Mouse (Mus musculus): ENCODE measurements at regions not wholly inside any gene's neighbourhood (a gene's known extent, or its start where the extent isn't known, plus 50 kb on each side); places are given as distances from the start of the nearest gene placed in this dataset.

DNA sequence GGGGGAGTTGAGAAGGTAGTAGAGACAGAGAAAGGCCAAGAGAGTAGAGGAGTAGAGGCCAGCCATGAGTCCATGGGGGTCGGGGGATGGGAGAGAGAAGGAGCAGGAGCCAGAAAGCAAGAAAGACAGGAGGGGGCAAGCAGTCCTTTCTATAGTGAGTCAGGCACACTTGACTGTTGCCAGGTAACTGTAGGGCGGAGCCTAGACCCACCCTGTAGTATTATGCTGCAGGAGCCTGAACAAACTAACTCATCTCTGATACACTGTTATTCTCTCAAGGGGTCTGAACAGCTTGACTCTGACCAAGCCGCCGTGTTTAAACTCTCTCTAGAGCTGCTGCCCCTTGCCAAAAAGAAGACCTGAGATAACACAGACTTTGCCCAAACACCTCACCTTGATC, 130.6 kb downstream of the Cand1 start:
- H3K9me3 ChIP-seq (replicated peaks; ENCODE audit: insufficient read depth, low read length): no peaks in the 10 kb centered on the region
- no peaks in the 10 kb centered on the region for H3K4me1 ChIP-seq (ENCODE audit: control insufficient read depth in 1 of 2, insufficient read depth in 2 of 2, low read length in 2 of 2)
- no peak overlapping the region for H3K4me3 ChIP-seq (ENCODE audit: control insufficient read depth in 1 of 2, insufficient read depth in 1 of 2, low read depth in 2 of 2, low read length in 2 of 2)
- no peak overlapping the region for H3K27ac ChIP-seq (ENCODE audit: control insufficient read depth, low read depth, low read length)
- H3K27me3 ChIP-seq (ENCODE audit: control insufficient read depth in 1 of 2, insufficient read depth in 2 of 2, low read length in 2 of 2): no peaks in the 10 kb centered on the region
- no peaks in the 10 kb centered on the region for H3K79me2 ChIP-seq (ENCODE audit: control insufficient read depth, insufficient read depth, low read length, poor library complexity)
- H3K36me3 ChIP-seq (ENCODE audit: control insufficient read depth in 1 of 2, insufficient read depth in 2 of 2, low read length in 2 of 2): no peaks in the 10 kb centered on the region
- no peak for TF ChIP-seq JUND (IDR thresholded peaks at IDR 0.05; ENCODE audit: low read depth, low read length)
- no peak for TF ChIP-seq ZMIZ1 (IDR thresholded peaks at IDR 0.05; ENCODE audit: low read depth, low read length)
- TF ChIP-seq MAZ (IDR thresholded peaks at IDR 0.05; ENCODE audit: low read depth, low read length): no peak
- no peak for TF ChIP-seq SMC3 (IDR thresholded peaks at IDR 0.05; ENCODE audit: low read depth, low read length)
- no peak for TF ChIP-seq HCFC1 (IDR thresholded peaks at IDR 0.05; ENCODE audit: low read depth, low read length)
- no peak for TF ChIP-seq TBP (IDR thresholded peaks at IDR 0.05; ENCODE audit: low read depth, low read length)
- no peak for TF ChIP-seq BHLHE40 (IDR thresholded peaks at IDR 0.05; ENCODE audit: borderline replicate concordance, low read depth, low read length)
- TF ChIP-seq GABPA (IDR thresholded peaks at IDR 0.05; ENCODE audit: low read depth, low read length): no peak
- no peak for TF ChIP-seq E2F4 (IDR thresholded peaks at IDR 0.05; ENCODE audit: borderline replicate concordance, low read depth, low read length)
- TF ChIP-seq MEF2A (IDR thresholded peaks at IDR 0.05; ENCODE audit: extremely low read depth, insufficient replicate concordance, low read depth, low read length, poor library complexity, severe bottlenecking): no peak
- TF ChIP-seq TAL1 (IDR thresholded peaks at IDR 0.05; ENCODE audit: low read length): no peak
- no peak for TF ChIP-seq MYB (IDR thresholded peaks at IDR 0.05; ENCODE audit: low read depth, low read length)
- no peak for TF ChIP-seq MYC (IDR thresholded peaks at IDR 0.05; ENCODE audit: low read depth, low read length)
- no peak for TF ChIP-seq MXI1 (IDR thresholded peaks at IDR 0.05; ENCODE audit: low read depth, low read length)
- TF ChIP-seq RAD21 (IDR thresholded peaks at IDR 0.05; ENCODE audit: low read depth, low read length): no peak
- no peak for TF ChIP-seq CHD2 (IDR thresholded peaks at IDR 0.05; ENCODE audit: low read length)
- no peak for TF ChIP-seq TCF12 (IDR thresholded peaks at IDR 0.05; ENCODE audit: low read depth, low read length)
- no peak for DNase-seq (ENCODE audit: low read depth, low spot score)
- H3K9ac ChIP-seq (ENCODE audit: control insufficient read depth, low read depth, low read length, poor library complexity, severe bottlenecking): no peak overlapping the region

DNA sequence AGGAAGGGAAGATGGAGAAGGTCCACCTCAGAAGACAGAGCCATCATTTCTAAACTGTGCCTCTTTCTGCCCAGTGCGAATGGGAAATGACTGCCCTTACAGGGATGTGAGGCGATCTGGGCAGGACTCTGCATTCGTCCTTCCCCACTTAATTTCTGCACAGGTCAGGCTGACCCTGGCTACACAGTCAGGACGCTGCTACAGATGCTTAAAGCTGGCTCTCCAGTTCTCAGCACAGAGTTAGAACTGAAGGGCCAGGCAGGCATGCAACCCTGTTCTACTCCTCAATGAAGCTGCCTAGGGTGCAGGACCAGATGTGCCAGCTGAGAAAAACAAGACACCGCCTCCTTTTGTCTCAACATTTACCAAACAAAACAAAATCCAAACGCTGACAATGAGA, 132.1 kb downstream of the Cand1 start:
- H3K9me3 ChIP-seq (replicated peaks; ENCODE audit: insufficient read depth, low read length): no peaks in the 10 kb centered on the region
- no peak for DNase-seq (ENCODE audit: low read depth, low spot score)
- no peaks in the 10 kb centered on the region for H3K79me2 ChIP-seq (ENCODE audit: control insufficient read depth, insufficient read depth, low read length, poor library complexity)
- no peaks in the 10 kb centered on the region for H3K36me3 ChIP-seq (ENCODE audit: control insufficient read depth in 1 of 2, insufficient read depth in 2 of 2, low read length in 2 of 2)
- H3K4me1 ChIP-seq (ENCODE audit: control insufficient read depth in 1 of 2, insufficient read depth in 2 of 2, low read length in 2 of 2): no peaks in the 10 kb centered on the region
- H3K9ac ChIP-seq (ENCODE audit: control insufficient read depth, low read depth, low read length, poor library complexity, severe bottlenecking): no peak overlapping the region
- H3K27me3 ChIP-seq (ENCODE audit: control insufficient read depth in 1 of 2, insufficient read depth in 2 of 2, low read length in 2 of 2): no peaks in the 10 kb centered on the region
- H3K27ac ChIP-seq (ENCODE audit: control insufficient read depth, low read depth, low read length): no peak overlapping the region
- TF ChIP-seq GATA1 (IDR thresholded peaks at IDR 0.05; ENCODE audit: low read depth, low read length) (no peak), SIN3A (IDR thresholded peaks at IDR 0.05; ENCODE audit: low read length) (no peak), ZKSCAN1 (IDR thresholded peaks at IDR 0.05; ENCODE audit: low read depth, low read length) (no peak), GABPA (IDR thresholded peaks at IDR 0.05; ENCODE audit: low read depth, low read length) (no peak), BHLHE40 (IDR thresholded peaks at IDR 0.05; ENCODE audit: borderline replicate concordance, low read depth, low read length) (no peak), NELFE (IDR thresholded peaks at IDR 0.05; ENCODE audit: low read depth, low read length) (no peak), MAX (IDR thresholded peaks at IDR 0.05; ENCODE audit: low read length) (no peak)
- no peak overlapping the region for H3K4me3 ChIP-seq (ENCODE audit: control insufficient read depth in 1 of 2, insufficient read depth in 1 of 2, low read depth in 2 of 2, low read length in 2 of 2)
